Mouse (Mus musculus): ENCODE results near the gene Cyp2c23. TPM values are rescaled to one million over a fixed set of nuclear protein-coding genes. Genes with fewer than 3 reads are reported as not detected.

Cyp2c23 gene
- total and polyA plus RNA-seq, 3 experiments, result not detected

DNA sequence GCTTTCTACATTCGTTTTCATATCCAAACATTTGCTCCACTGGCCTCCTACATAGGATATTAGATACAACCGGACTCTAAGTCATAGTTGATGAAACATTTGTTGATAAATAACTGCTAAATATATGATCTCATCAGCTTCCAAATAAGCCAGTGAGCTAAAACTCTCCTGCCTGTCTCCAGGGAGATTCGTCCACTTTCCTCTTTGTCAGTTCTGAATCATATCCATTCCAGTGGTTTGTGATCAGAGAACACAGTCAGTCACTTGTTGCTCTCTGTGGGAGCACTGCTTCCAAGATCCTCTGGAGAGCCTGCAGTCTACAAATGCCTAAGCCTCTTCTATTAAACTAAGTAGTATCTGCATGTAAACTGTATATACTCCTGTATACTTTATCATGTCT lies 31.2 kb upstream of the Cyp2c23 start:
- H3K79me2 ChIP-seq (replicated peaks; ENCODE audit: control insufficient read depth, insufficient read depth, low read length), result no peaks in the 10 kb centered on the region

DNA sequence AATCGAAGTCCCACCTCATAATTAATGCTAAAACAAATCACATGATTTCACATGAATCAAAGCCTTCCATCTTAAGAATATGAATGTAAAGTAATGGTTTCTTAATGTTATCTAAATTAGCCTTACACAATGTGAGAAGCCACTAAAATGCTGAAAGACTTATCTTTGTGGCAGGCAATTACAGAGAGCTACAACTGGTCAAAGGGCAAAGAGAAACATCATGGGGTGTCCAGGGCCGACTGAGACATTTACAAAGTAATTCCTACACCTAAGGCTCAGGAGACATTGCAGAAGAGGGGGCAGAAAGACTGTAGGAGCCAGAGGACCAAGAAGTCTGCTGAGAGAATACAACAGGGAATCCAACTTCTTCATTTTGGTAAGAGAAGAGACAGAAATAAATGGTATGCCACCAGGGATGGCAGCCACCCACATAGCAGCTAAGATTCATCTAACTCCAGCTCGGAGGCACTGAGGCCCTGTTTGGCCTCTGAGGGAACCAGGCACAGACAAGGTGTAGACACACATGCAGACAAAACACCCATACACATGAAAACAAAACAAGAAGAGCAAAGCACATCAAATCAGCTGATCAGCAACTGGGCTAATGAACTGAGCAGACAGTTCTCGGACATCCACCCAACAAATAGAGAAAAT lies 26.3 kb upstream of the Cyp2c23 start:
- DNase-seq, result no peak
- H3K36me3 ChIP-seq (ENCODE audit: control insufficient read depth, insufficient read depth, low read length), result no peaks in the 10 kb centered on the region
- no peak overlapping the region for H3K27ac ChIP-seq
- H3K4me3 ChIP-seq, result no peak overlapping the region
- WGBS, result 83% methylated on average over 4 of the region's 4 CpGs
- no peaks in the 10 kb centered on the region for H3K27me3 ChIP-seq (ENCODE audit: control insufficient read depth, insufficient read depth, low read length)
- no peak for TF ChIP-seq EP300 (IDR thresholded peaks at IDR 0.05; ENCODE audit: insufficient read depth, low read depth, low read length)
- TF ChIP-seq POLR2A (IDR thresholded peaks at IDR 0.05; ENCODE audit: insufficient read depth, low read depth, low read length), result no peak
- TF ChIP-seq CTCF (IDR thresholded peaks at IDR 0.05), result no peak
- no peaks in the 10 kb centered on the region for H3K4me1 ChIP-seq (ENCODE audit: control insufficient read depth, insufficient read depth, low read length)
- H3K9ac ChIP-seq (ENCODE audit: low read depth, low read length), result no peak overlapping the region
- H3K79me2 ChIP-seq (replicated peaks; ENCODE audit: control insufficient read depth, insufficient read depth, low read length), result no peaks in the 10 kb centered on the region
- intact Hi-C loops (cut with DNase I), result no loop called here

More for the DNA sequence above, 31.2 kb upstream of the Cyp2c23 start:
- 69% methylated on average over 3 of the region's 3 CpGs for WGBS
- TF ChIP-seq EP300 (IDR thresholded peaks at IDR 0.05; ENCODE audit: insufficient read depth, low read depth, low read length) (no peak), CTCF (IDR thresholded peaks at IDR 0.05) (no peak), POLR2A (IDR thresholded peaks at IDR 0.05; ENCODE audit: insufficient read depth, low read depth, low read length) (no peak)
- Histone ChIP-seq H3K36me3 (ENCODE audit: control insufficient read depth, insufficient read depth, low read length) (no peaks in the 10 kb centered on the region), H3K4me1 (ENCODE audit: control insufficient read depth, insufficient read depth, low read length) (no peaks in the 10 kb centered on the region), H3K4me3 (no peak overlapping the region), H3K9ac (ENCODE audit: low read depth, low read length) (no peak overlapping the region), H3K27me3 (ENCODE audit: control insufficient read depth, insufficient read depth, low read length) (no peaks in the 10 kb centered on the region), H3K27ac (no peak overlapping the region)
- intact Hi-C loops (cut with DNase I), result no loop called here
- no peak for DNase-seq

DNA sequence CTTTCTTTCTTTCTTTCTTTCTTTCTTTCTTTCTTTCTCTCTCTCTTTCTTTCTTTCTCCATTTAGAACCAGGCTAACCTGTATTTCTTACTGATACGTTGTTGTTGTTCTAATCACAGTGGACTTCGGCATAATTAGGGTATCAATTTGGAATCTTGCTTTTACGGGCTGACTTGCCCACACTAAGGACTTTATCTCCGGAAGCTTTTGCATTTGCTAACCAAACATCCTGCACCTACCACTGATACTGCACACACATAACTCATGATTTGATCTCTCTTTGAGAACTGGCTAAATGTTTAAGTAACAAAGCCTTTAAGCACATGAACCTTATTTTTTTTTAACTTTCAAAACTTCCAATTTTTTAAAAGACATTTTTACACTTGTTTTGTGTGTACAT lies 21.4 kb upstream of the Cyp2c23 start:
- 66% methylated on average over 4 of the region's 4 CpGs for WGBS
- no peaks in the 10 kb centered on the region for H3K79me2 ChIP-seq (replicated peaks; ENCODE audit: control insufficient read depth, insufficient read depth, low read length)

DNA sequence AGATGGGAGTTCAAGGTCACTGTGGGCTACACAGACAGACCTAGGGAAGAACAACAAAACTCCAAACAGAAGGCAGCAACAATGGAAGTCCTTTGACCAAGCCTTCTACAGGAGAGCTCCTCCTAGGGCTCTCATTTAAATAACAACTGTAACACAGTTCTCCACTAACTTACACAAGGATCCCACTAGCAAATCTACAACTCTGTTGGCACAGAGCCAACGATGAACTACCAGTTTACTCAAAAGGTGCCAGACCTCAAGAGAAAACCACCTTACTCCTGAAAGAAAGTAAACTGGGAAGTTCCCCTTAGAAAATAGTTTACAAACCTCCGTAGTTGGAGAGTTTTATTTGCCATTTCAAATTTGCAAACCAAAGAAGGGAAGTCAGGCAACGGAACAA lies 20.3 kb upstream of the Cyp2c23 start:
- no peak for DNase-seq
- Histone ChIP-seq H3K4me1 (ENCODE audit: control insufficient read depth, insufficient read depth, low read length) (no peaks in the 10 kb centered on the region), H3K9ac (ENCODE audit: low read depth, low read length) (no peak overlapping the region), H3K4me3 (no peak overlapping the region), H3K79me2 (replicated peaks; ENCODE audit: control insufficient read depth, insufficient read depth, low read length) (no peaks in the 10 kb centered on the region), H3K27me3 (ENCODE audit: control insufficient read depth, insufficient read depth, low read length) (no peaks in the 10 kb centered on the region), H3K36me3 (ENCODE audit: control insufficient read depth, insufficient read depth, low read length) (no peaks in the 10 kb centered on the region), H3K27ac (no peak overlapping the region)
- WGBS, result 75% methylated on average over 3 of the region's 3 CpGs
- intact Hi-C loops (cut with DNase I), result no loop called here
- TF ChIP-seq EP300 (IDR thresholded peaks at IDR 0.05; ENCODE audit: insufficient read depth, low read depth, low read length) (no peak), CTCF (IDR thresholded peaks at IDR 0.05) (no peak), POLR2A (IDR thresholded peaks at IDR 0.05; ENCODE audit: insufficient read depth, low read depth, low read length) (no peak)

More for the DNA sequence above, 21.4 kb upstream of the Cyp2c23 start:
- H3K27me3 ChIP-seq (ENCODE audit: control insufficient read depth, insufficient read depth, low read length), result no peaks in the 10 kb centered on the region
- H3K4me3 ChIP-seq, result no peak overlapping the region
- intact Hi-C loops (cut with DNase I), result no loop called here
- no peak overlapping the region for H3K27ac ChIP-seq
- H3K36me3 ChIP-seq (ENCODE audit: control insufficient read depth, insufficient read depth, low read length), result no peaks in the 10 kb centered on the region
- H3K9ac ChIP-seq (ENCODE audit: low read depth, low read length), result no peak overlapping the region
- H3K4me1 ChIP-seq (ENCODE audit: control insufficient read depth, insufficient read depth, low read length), result no peaks in the 10 kb centered on the region
- no peak for DNase-seq
- TF ChIP-seq EP300 (IDR thresholded peaks at IDR 0.05; ENCODE audit: insufficient read depth, low read depth, low read length) (no peak), CTCF (IDR thresholded peaks at IDR 0.05) (no peak), POLR2A (IDR thresholded peaks at IDR 0.05; ENCODE audit: insufficient read depth, low read depth, low read length) (no peak)

DNA sequence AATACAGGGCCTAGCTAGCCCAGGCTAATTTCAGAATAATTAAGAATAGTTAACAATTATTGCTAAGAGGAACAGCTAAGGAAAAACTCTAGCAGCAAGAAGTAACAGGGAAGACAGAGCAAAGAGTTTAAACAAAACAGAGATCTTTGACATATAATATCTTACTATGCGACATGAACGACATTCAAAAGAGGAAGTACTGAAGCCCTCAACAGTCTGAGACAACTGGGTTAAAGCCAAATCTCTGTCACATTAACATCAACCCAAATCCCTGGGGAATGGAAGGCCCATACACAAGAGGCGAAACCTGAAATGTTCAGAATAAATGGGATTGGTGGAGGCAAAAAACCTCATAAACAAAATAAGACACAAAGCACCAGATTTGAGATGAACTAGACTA lies 16.8 kb upstream of the Cyp2c23 start:
- 58% methylated on average over 3 of the region's 3 CpGs for WGBS
- TF ChIP-seq POLR2A (IDR thresholded peaks at IDR 0.05; ENCODE audit: insufficient read depth, low read depth, low read length) (no peak), CTCF (IDR thresholded peaks at IDR 0.05) (no peak), EP300 (IDR thresholded peaks at IDR 0.05; ENCODE audit: insufficient read depth, low read depth, low read length) (no peak)
- H3K79me2 ChIP-seq (replicated peaks; ENCODE audit: control insufficient read depth, insufficient read depth, low read length), result no peaks in the 10 kb centered on the region
- intact Hi-C loops (cut with DNase I), result no loop called here
- DNase-seq, result no peak
- no peak overlapping the region for H3K27ac ChIP-seq
- no peaks in the 10 kb centered on the region for H3K36me3 ChIP-seq (ENCODE audit: control insufficient read depth, insufficient read depth, low read length)
- no peaks in the 10 kb centered on the region for H3K27me3 ChIP-seq (ENCODE audit: control insufficient read depth, insufficient read depth, low read length)
- no peaks in the 10 kb centered on the region for H3K4me1 ChIP-seq (ENCODE audit: control insufficient read depth, insufficient read depth, low read length)
- H3K4me3 ChIP-seq, result no peak overlapping the region
- H3K9ac ChIP-seq (ENCODE audit: low read depth, low read length), result no peak overlapping the region

DNA sequence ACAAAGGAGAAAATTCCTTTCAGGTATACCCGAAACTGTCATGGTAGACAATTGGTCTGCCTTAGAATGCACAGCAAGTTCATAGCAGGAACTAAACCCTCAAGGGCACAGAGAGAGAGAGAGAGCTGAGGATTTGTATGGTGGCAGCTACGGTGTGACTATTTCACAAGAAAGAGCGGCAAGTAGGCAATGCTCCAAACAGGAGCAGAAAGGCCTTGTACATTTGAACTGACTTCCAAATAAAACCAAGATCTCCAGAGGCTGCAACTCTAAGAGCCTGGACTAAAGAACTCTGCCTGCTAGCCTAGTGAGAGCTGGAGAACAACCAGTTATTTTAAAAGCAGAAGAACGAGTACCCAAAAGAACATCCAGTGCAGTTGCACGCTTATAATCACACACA lies 13.1 kb upstream of the Cyp2c23 start:
- H3K4me3 ChIP-seq, result no peak overlapping the region
- intact Hi-C loops (cut with DNase I), result no loop called here
- H3K79me2 ChIP-seq (replicated peaks; ENCODE audit: control insufficient read depth, insufficient read depth, low read length), result no peaks in the 10 kb centered on the region
- H3K9ac ChIP-seq (ENCODE audit: low read depth, low read length), result no peak overlapping the region
- no peaks in the 10 kb centered on the region for H3K4me1 ChIP-seq (ENCODE audit: control insufficient read depth, insufficient read depth, low read length)
- no peaks in the 10 kb centered on the region for H3K27me3 ChIP-seq (ENCODE audit: control insufficient read depth, insufficient read depth, low read length)
- DNase-seq, result no peak
- no peak overlapping the region for H3K27ac ChIP-seq
- TF ChIP-seq CTCF (IDR thresholded peaks at IDR 0.05), result no peak
- no peak for TF ChIP-seq POLR2A (IDR thresholded peaks at IDR 0.05; ENCODE audit: insufficient read depth, low read depth, low read length)
- no peak for TF ChIP-seq EP300 (IDR thresholded peaks at IDR 0.05; ENCODE audit: insufficient read depth, low read depth, low read length)
- WGBS, result 88% methylated on average over 5 of the region's 5 CpGs
- H3K36me3 ChIP-seq (ENCODE audit: control insufficient read depth, insufficient read depth, low read length), result no peaks in the 10 kb centered on the region

All from heart, adult 2 months (tissue).